Mouse (Mus musculus) midbrain, embryonic 14.5 days (tissue): ENCODE results near the gene Dennd2a. TPM values are rescaled to one million over a fixed set of nuclear protein-coding genes. Genes with fewer than 3 reads are reported as not detected.
A peak's percentile ranks its signal among the peaks of the same experiment; 100 is the strongest.

ENCODE experiments used
- ATAC-seq: fragments of 200-750 bp; cut with Nextera tagmentation; 2 replicates; pipeline ENCODE4 v1.8.0; 2017; ENCODE audit warnings: moderate number of reproducible peaks, moderate library complexity; ENCODE audit not compliant: low FRiP score, low TSS enrichment
- DNase-seq: peaks from one replicate; pipeline ENCODE4 v3.0.0-alpha.2; 2015
- H3K27ac ChIP-seq: fragments of 300-500 bp; sonication (generic); replicated peaks from 2 replicates; pipeline ENCODE4 v1.5.1; 2014; ENCODE audit warnings: mild to moderate bottlenecking, low read depth, low read length, moderate library complexity
- H3K27me3 ChIP-seq: fragments of 300-500 bp; sonication (generic); 2 replicates; pipeline ENCODE4 v1.6.1; 2014; ENCODE audit warnings: low read length, control low read depth, mixed read lengths; ENCODE audit not compliant: control insufficient read depth, insufficient read depth
- H3K36me3 ChIP-seq: fragments of 300-500 bp; sonication (generic); 2 replicates; pipeline ENCODE4 v1.6.1; 2014; ENCODE audit warnings: low read length, control low read depth; ENCODE audit not compliant: control insufficient read depth, insufficient read depth
- H3K4me1 ChIP-seq: fragments of 300-500 bp; sonication (generic); 2 replicates; pipeline ENCODE4 v1.6.1; 2014; ENCODE audit warnings: mild to moderate bottlenecking, antibody characterized with exemption, low read length, control low read depth; ENCODE audit not compliant: control insufficient read depth, insufficient read depth
- H3K4me2 ChIP-seq: fragments of 300-500 bp; sonication (generic); 2 replicates; pipeline ENCODE4 v1.6.1; 2014; ENCODE audit warnings: mild to moderate bottlenecking, low read length, moderate library complexity
- H3K4me3 ChIP-seq: fragments of 300-500 bp; sonication (generic); replicated peaks from 2 replicates; pipeline ENCODE4 v1.5.1; 2014; ENCODE audit warnings: low read depth, low read length
- H3K9ac ChIP-seq: fragments of 300-500 bp; sonication (generic); replicated peaks from 2 replicates; pipeline ENCODE4 v1.6.1; 2014; ENCODE audit warnings: mild to moderate bottlenecking, low read length, moderate library complexity
- H3K9me3 ChIP-seq: fragments of 300-500 bp; sonication (generic); 2 replicates; pipeline ENCODE4 v1.6.1; 2016; ENCODE audit warnings: low read length, control low read depth, mixed read lengths; ENCODE audit not compliant: control insufficient read depth
- WGBS: fragments of 180-500 bp; shearing (Covaris S2); extraction: QIAGEN DNeasy Blood & Tissue Kit; methylation state at CpG from one replicate; pipeline ENCODE4 v1.1.7; 2014; 5-methylcytosine and 5-hydroxymethylcytosine counted together
- polyA plus RNA-seq: library from polyadenylated mRNA; unstranded; fragments of >200 nt; fragmentation: Nextera tagmentation; extraction: Ambion mirVana; gene quantifications from 2 replicates; pipeline ENCODE4 v1.2.1, GENCODE M21; 2014

The Dennd2a gene
- polyA plus RNA-seq, 1 experiment from 2014 or later = 31.5 TPM

DNA sequence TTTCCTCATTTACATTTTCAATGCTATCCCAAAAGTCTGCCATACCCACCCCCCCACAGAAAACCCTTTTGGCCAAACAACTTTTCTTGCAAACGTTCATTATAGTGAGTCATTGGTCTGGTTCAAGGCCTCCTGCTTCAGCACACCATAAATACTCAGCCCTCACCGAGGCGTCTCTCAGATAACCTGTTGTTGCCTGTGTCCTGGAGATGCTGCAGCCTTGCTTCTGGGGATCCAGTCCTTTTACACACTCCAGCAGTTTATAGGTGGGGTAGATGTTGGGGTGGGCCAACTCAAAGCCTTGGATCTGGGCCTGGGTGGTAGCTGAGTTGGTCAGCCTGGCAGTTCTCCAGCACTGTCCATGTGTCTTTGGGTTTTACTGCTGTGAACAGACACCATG, 12.8 kb upstream of the Dennd2a start:
- DNase-seq (no peak), ATAC-seq (no peak)
- no peak overlapping the region for H3K27ac ChIP-seq
- H3K4me1 ChIP-seq = peaks cover 11% of the 10 kb centered on the region
- H3K36me3 ChIP-seq = no peaks in the 10 kb centered on the region
- WGBS = 84% methylated on average over 3 of the region's 3 CpGs
- no peaks in the 10 kb centered on the region for H3K9me3 ChIP-seq
- H3K27me3 ChIP-seq = no peaks in the 10 kb centered on the region
- no peak overlapping the region for H3K4me2 ChIP-seq
- H3K4me3 ChIP-seq = no peak overlapping the region
- H3K9ac ChIP-seq = no peak overlapping the region

GRCm38 (mm10) chr6:39567528-39567927, 9.9 kb upstream of the Dennd2a start:
- no peak overlapping the region for H3K9ac ChIP-seq
- H3K36me3 ChIP-seq = no peaks in the 10 kb centered on the region
- H3K9me3 ChIP-seq = no peaks in the 10 kb centered on the region
- WGBS = 12% methylated on average over 5 of the region's 5 CpGs
- ATAC-seq (no peak), DNase-seq (peak; percentile 83)
- no peak overlapping the region for H3K4me3 ChIP-seq
- no peaks in the 10 kb centered on the region for H3K27me3 ChIP-seq
- no peaks in the 10 kb centered on the region for H3K4me1 ChIP-seq
- no peak overlapping the region for H3K4me2 ChIP-seq
- no peak overlapping the region for H3K27ac ChIP-seq

DNA sequence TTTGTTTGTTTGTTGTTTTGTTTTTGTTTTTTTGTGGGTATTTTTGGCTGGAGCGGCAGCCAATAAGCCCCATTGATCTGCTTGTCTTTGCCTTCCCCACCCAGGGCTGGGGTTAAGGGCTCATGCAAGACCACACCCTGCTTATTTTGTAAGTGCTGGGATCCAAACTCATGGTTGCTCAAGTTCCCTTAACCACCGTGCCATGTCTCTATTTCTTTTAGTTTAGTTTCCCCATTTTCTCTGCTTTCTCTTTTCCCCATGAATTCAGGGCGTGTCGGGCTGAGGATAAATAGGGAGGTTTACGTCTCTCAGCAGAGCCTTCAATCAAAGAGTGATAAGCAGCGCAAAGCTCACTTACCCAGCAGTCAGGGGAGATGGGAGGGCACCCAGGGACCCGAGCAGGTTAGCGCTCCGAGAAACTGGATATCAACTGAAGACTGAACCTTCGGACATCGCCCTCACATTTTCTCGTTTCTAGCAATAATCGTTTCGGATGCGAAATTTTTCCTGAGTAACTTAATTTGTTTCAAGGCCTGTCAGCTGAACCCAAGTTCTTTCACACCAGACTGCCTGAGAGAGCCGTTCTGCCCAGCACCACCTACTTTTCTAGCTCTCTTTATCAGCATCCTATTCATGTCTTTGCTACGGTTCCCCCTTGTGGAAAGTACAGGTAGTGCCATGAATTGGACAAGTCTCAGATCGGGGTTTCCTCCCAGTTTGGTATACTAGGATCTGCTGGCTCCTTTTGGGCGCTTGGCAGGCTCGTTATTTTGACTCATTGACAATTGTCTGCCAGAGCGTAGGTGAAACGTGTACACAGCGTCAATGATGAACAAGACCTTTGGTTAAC, 4.7 kb upstream of the Dennd2a start:
- DNase-seq = peak; percentile 95
- WGBS = 20% methylated on average over 23 of the region's 23 CpGs
- Histone ChIP-seq H3K9ac (no peak overlapping the region), H3K27ac (no peak overlapping the region), H3K4me2 (peak overlapping the region; percentile 29), H3K36me3 (no peaks in the 10 kb centered on the region), H3K4me3 (no peak overlapping the region), H3K27me3 (no peaks in the 10 kb centered on the region), H3K4me1 (peaks cover 22% of the 10 kb centered on the region), H3K9me3 (no peaks in the 10 kb centered on the region)
- peak; percentile 28; the same call in 1 of the 2 replicates for ATAC-seq

GRCm38 (mm10) chr6:39559276-39559939, 1.7 kb upstream of the Dennd2a start:
- peak overlapping the region; percentile 22; the same call in 1 of the 2 replicates for H3K27ac ChIP-seq
- 44% methylated on average over 6 of the region's 6 CpGs for WGBS
- peak; percentile 41 for DNase-seq

DNA sequence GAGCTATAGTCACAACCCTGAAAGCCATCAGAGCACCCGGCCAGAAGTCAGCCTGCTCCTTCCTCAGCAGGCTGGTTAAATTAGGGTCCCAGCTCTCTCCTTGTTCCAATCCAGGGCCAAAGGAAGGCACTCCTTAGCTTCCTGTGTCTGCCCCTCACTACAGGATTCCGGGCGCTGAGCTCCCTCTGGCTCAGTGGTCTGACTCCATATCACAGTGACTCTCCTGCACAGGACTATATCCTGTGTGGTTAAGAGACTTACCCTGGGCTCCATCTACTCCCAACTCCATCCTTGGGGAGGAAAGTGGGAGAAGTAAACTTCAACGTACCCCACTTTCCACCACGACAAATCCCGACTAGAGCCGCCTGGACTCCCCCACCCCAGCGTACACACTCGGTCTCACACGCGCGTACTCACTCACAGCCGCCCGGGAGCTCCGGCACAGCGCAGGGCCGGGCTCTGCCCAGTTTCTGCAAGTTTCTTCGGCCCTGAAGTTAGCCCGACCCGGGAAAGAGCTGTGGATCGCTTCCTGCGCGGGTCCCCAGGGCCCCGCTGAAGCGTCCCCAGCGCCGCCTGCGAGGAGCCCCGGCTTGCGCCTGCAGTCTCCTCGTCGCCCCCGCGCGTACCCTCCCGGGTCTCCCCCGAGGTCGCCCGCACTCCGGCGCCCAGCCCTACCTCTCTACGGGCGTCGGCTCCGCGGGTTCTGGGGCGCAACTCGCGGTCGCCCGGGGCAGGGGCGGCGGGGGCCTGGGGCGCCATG, 587 bp downstream of the Dennd2a start:
- Histone ChIP-seq H3K4me3 (peak overlapping the region; percentile 80), H3K4me2 (peak overlapping the region; percentile 75), H3K27me3 (no peaks in the 10 kb centered on the region), H3K9ac (peak overlapping the region; percentile 92), H3K27ac (peak overlapping the region; percentile 94), H3K36me3 (0 out of 2 replicates have a peak, but pooled peaks cover 4% of the 10 kb centered on the region), H3K4me1 (peaks cover 48% of the 10 kb centered on the region), H3K9me3 (no peaks in the 10 kb centered on the region)
- DNase-seq (peak; percentile 73), ATAC-seq (peak; percentile 67)
- under 1% methylated on average over 51 of the region's 54 CpGs for WGBS

More at GRCm38 (mm10) chr6:39559276-39559939, 1.7 kb upstream of the Dennd2a start:
- Histone ChIP-seq H3K4me1 (peaks cover 48% of the 10 kb centered on the region), H3K27me3 (no peaks in the 10 kb centered on the region), H3K9ac (no peak overlapping the region), H3K9me3 (no peaks in the 10 kb centered on the region), H3K4me3 (no peak overlapping the region), H3K36me3 (no peaks in the 10 kb centered on the region), H3K4me2 (no peak overlapping the region)
- ATAC-seq = no peak

DNA sequence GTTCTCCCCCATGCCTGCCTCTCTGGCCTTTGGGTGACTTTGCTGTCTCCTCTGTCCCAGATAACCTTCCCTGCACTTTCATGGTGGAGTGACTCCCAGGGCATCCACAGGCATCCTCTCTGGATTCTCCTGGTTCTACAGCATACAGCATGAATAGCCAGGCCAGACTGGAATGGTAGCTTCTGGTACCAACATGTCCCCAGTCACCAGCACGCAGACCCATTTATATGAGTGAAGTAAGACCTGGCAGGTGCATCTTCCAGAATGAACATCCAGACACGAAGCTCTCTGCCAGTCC, 2.1 kb downstream of the Dennd2a start:
- Histone ChIP-seq H3K9ac (no peak overlapping the region; the same call in 1 of the 2 replicates), H3K36me3 (0 out of 2 replicates have a peak, but pooled peaks cover 4% of the 10 kb centered on the region), H3K27ac (no peak overlapping the region), H3K4me1 (peaks cover 47% of the 10 kb centered on the region), H3K4me3 (peak overlapping the region; percentile 80), H3K27me3 (no peaks in the 10 kb centered on the region), H3K9me3 (no peaks in the 10 kb centered on the region), H3K4me2 (peak overlapping the region; percentile 75)
- WGBS = 57% methylated on average over 2 of the region's 2 CpGs
- DNase-seq (no peak), ATAC-seq (no peak)

DNA sequence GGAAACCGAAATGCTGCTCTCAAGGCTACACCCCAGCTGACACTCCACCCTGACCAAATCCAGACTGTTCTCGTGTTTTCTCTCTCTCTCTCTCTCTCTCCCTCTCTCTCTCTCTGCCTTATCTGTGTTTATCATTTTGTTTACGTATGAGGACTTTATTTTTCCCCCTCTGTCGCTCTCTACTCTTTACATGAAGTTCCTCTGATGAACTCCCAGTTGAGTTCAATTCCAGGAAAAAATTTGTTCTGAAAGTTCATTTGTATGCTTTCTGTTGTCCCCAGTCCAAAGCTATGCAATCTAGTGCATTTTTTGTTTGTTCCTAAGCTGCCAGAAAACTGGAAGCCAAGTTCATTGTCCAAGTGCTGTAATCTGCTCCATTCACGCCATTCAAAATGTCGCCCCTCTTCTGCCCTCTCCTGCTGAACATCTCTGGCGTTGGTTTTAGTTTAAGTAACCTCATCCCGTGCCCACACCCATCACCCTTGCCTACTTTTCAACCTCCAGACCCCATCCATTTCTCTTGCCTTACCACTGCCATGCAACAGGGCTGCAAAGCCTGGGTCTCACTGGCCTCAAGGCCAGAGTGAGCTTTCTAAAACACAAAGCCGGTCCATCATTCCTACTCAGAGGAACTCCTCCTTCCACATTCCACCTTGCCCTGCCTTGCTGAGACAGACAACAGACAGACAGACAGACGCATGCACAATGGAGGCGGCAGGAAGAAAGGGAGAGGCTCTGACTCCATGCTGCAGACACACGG, 2.6 kb downstream of the Dennd2a start:
- H3K27ac ChIP-seq = no peak overlapping the region
- peak overlapping the region; percentile 75 for H3K4me2 ChIP-seq
- 0 out of 2 replicates have a peak, but pooled peaks cover 4% of the 10 kb centered on the region for H3K36me3 ChIP-seq
- WGBS = 41% methylated on average over 12 of the region's 12 CpGs
- H3K4me1 ChIP-seq = peaks cover 46% of the 10 kb centered on the region
- peak overlapping the region; percentile 80 for H3K4me3 ChIP-seq
- no peak overlapping the region; the same call in 1 of the 2 replicates for H3K9ac ChIP-seq
- ATAC-seq = no peak
- no peaks in the 10 kb centered on the region for H3K9me3 ChIP-seq
- no peak for DNase-seq
- H3K27me3 ChIP-seq = no peaks in the 10 kb centered on the region
